Mouse (Mus musculus): ENCODE measurements around the gene Ugt1a8. TPM values are rescaled to one million over a fixed set of nuclear protein-coding genes. Genes with fewer than 3 reads are reported as not detected.

Ugt1a8 gene
- total RNA-seq, 2 experiments from 2014 or later, result not detected

GRCm38 (mm10) chr1:88257681-88258080, 170.1 kb downstream of the Ugt1a8 start:
- no peak for DNase-seq (ENCODE audit: low spot score in 2 of 2)

DNA sequence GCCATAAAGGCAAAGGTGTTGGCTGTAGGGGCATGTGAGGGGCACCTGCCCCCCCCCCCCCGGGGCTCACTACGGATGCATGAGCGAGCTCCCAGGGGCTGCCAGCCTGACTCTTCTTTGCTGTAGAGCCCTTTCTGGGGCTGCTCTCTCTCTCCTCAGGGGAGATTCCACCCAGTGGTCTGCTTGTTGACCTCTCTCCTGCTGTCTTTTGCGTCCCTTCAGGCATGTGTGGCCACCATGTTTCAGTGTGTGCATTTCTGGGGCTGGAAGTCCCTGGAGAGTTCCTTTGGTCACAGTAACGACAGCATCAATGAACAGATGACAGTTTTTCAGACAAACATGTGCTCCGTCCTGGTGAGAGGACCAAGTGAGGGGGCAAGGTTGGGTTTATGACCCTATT, 170.7 kb downstream of the Ugt1a8 start:
- DNase-seq (ENCODE audit: low spot score in 2 of 2), result no peak

DNA sequence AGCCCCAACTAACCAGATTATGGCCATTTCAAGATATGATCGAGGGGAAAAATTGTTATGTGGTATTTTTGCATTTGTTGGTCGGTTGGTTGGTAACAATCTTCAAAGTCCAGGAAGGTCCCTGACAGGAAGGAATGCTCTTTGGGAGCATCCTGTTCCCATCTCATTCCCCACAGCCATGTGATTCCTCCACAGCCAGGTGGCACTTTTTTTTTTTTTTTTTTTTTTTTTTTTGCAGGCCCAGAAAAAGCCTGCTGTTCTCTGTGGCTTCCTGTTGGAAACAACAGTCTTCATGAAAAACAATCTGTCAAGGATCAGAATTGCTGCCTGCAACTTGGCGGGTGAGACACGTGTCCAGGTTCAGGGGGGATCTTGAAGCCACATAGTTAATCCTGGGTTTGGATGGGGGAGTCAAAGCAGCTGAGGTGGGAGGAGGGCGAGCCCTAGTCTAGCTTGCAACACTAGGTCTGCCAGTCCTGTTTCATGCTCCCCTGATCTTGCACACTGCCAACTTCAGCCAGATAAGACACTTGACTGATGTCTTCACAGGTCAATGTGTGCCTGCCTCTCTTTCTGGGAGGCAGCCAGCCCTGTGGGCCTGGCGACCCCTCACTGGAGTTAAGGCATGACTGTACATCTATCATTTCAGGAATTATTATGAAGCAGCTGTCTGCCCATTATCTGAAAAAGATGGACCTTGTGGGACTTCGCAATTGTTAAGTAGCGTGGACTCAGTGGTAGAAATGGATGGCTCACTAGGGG, 171.4 kb downstream of the Ugt1a8 start:
- DNase-seq (ENCODE audit: low spot score in 2 of 2), result no peak

- no peak for DNase-seq (ENCODE audit: low spot score in 2 of 2)
Measured at GRCm38 (mm10) chr1:88259643-88260024, 172.0 kb downstream of the Ugt1a8 start.

DNA sequence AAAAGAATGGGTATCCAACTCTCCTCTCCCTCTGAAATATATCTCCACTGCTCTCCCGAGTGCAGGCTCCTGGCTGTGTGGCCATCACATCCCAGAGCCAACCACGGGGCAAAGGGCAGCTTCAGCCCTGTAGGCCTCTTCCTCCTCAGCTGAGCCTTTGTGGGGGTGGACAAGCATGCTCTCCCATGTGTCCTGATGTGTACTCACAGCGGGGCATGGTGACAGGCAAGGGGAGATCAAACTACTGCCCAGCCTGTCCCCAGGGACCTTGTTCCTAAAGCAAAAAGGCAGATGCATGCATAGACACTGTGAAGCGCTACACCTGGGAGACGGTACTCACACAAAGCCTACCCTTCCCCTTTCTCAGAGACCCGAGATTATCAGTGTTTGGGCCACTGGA, 172.5 kb downstream of the Ugt1a8 start:
- no peak for DNase-seq (ENCODE audit: low spot score in 2 of 2)

- DNase-seq (ENCODE audit: low spot score in 2 of 2), result no peak
Measured at GRCm38 (mm10) chr1:88260604-88261377, 173.2 kb downstream of the Ugt1a8 start.

DNA sequence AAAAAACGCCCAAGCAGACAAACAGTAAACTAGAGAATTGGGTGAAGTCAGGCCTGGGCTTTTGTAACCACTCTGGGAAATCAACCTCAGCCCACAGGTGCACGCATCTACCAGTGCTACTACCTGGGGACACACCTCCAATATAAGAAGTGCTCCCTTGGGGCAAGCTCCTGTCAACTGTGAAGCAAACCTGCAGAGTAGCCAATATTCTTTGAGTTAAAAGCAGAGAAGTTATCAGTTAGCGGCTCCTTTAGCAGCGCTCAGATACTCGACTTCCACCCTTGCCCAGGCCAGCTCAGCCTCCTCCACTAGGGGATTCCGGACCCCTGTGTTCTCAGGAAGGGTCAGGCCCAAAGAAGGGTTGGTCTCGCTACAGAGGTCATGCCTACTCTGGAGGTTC, 174.1 kb downstream of the Ugt1a8 start:
- no peak for DNase-seq (ENCODE audit: low spot score in 2 of 2)

GRCm38 (mm10) chr1:88262255-88262654, 174.6 kb downstream of the Ugt1a8 start:
- no peak for DNase-seq (ENCODE audit: low spot score in 2 of 2)

DNA sequence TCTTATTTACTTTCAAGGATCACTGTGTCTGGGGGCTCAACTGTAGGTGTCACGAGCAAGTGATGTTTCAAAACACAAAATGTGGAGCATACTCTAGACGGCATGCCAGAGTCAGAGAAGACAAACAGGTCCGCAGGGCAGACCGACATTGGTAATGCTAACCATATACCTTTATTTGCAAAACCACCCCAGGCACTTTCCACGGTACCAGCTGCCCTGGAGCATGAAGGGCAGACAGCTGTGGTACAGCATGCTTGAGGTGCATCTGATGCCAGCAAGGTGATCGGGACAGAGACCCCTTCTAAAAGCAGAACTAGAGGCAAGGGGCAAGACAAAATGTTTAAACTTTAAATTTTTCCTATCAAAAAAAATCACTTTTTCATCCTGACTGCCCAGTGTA, 175.3 kb downstream of the Ugt1a8 start:
- DNase-seq (ENCODE audit: low spot score in 2 of 2), result no peak

- DNase-seq (ENCODE audit: low spot score in 2 of 2), result no peak
Measured at GRCm38 (mm10) chr1:88263778-88264177, 176.2 kb downstream of the Ugt1a8 start.

- no peak for DNase-seq (ENCODE audit: low spot score in 2 of 2)
Measured at GRCm38 (mm10) chr1:88264237-88264868, 176.7 kb downstream of the Ugt1a8 start.

- DNase-seq (ENCODE audit: low spot score in 2 of 2), result no peak
Measured at GRCm38 (mm10) chr1:88264869-88265240, 177.2 kb downstream of the Ugt1a8 start.

GRCm38 (mm10) chr1:88266123-88266522, 178.5 kb downstream of the Ugt1a8 start:
- no peak for DNase-seq (ENCODE audit: low spot score in 2 of 2)

DNA sequence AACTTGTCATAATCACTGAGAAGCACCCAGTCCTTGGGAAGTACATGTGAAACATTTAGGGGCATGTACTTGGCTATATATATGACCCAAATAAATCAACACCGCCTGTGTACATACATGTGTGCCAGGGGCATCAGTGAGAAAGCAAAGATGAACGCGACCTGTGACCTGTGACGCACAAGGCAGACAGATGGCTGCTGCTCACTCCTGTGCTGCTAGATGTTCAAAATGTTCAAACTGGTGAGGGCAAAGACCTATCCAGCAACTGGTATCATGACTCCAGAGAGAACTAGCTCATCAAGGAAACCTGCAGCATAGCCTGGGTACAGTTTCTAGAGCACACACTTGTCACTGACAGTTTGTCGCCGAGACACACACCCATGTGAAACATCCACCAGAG, 179.9 kb downstream of the Ugt1a8 start:
- no peak for DNase-seq (ENCODE audit: low spot score in 2 of 2)

DNA sequence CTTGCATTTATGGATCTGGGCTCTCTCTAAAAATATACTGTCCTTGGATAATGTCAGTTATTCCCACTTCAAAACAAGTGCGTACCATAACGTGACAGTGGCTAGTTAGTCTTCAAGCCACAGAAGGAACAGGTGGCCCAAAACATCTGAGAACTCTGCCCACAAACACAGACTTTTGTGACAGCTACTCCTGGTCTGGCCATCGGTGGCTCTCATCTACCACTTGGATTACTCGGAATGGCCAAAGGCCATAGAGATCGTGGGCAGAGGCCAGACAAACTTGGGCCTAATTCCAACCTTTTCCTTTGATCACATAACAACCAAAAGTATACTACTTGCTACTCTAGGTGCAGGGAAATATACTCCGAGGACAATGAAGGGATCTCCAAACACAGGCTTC, 180.5 kb downstream of the Ugt1a8 start:
- DNase-seq (ENCODE audit: low spot score in 2 of 2), result no peak

Other genes with a start within 250 kb of the Ugt1a8 start
- gene Dgkd, start 234.5 kb upstream of the Ugt1a8 start, total RNA-seq (2021), result 100 to 1,000 TPM in 1 of 2 experiments, 10 to 100 TPM in 1; 92.0 to 100 TPM
- 10 to 100 TPM; 18.4 to 19.8 TPM for gene Usp40, start 79.3 kb upstream of the Ugt1a8 start, total RNA-seq (2021)
- not detected for gene Ugt1a10, start 32.4 kb upstream of the Ugt1a8 start, total RNA-seq (2021)
- gene Ugt1a9, start 17.0 kb upstream of the Ugt1a8 start, total RNA-seq (2021), result not detected
- gene Ugt1a7c, start 7.2 kb downstream of the Ugt1a8 start, total RNA-seq (2021), result 1 to 10 TPM in 1 of 2 experiments, under 1 TPM in 1; 0.20 to 1.4 TPM
- gene Ugt1a6b, start 15.4 kb downstream of the Ugt1a8 start, total RNA-seq (2021), result not detected
- 1 to 10 TPM; 1.6 TPM for gene Ugt1a6a, start 47.0 kb downstream of the Ugt1a8 start, total RNA-seq (2021)
- under 1 TPM in 1 of 2 experiments, not detected in 1; 0.25 TPM for gene Ugt1a5, start 78.2 kb downstream of the Ugt1a8 start, total RNA-seq (2021)
- not detected for gene Ugt1a2, start 112.8 kb downstream of the Ugt1a8 start, total RNA-seq (2021)
- gene Dnajb3, start 118.0 kb downstream of the Ugt1a8 start, total RNA-seq (2021), result 1 to 10 TPM; 2.9 to 3.2 TPM
- gene Ugt1a1, start 124.1 kb downstream of the Ugt1a8 start, total RNA-seq (2021), result not detected
- under 1 TPM in 1 of 2 experiments, not detected in 1; 0.52 TPM for gene Mroh2a, start 139.2 kb downstream of the Ugt1a8 start, total RNA-seq (2021)
- gene Hjurp, start 189.8 kb downstream of the Ugt1a8 start, total RNA-seq (2021), result 10 to 100 TPM; 33.1 to 39.1 TPM
- gene Trpm8, start 189.8 kb downstream of the Ugt1a8 start, total RNA-seq (2021), result under 1 TPM in 1 of 2 experiments, not detected in 1; 0.08 TPM

Data from layer of hippocampus, adult 18-20 months (tissue).